ENCODE assay signal across 18 mouse cellular contexts in genomic region chr7:105565071-105565836, GRCm38 (mm10). TPM values are rescaled to one million over a fixed set of nuclear protein-coding genes. Genes with fewer than 3 reads are reported as not detected.
DNase-seq lines count a peak whose midpoint lies in the region; ATAC-seq and TF ChIP-seq lines count a peak whose summit lies in the region.
"Had no signal": no experiment of that assay in that cellular context is flagged by ENCODE, and none has a peak within 500 bp of the region (broad histone marks: within the 10 kb centered on the region; RNA-seq: fewer than 3 reads in every experiment).

No protein-coding gene starts in this region.

- no peaks in the 10 kb centered on the region for H3K9me3 ChIP-seq in liver, embryonic 12.5 days (replicated peaks)
- H3K9me3 ChIP-seq: hindbrain, embryonic 15.5 days; limb, embryonic 15.5 days; stomach, embryonic 15.5 days had no signal

- no peaks in the 10 kb centered on the region for H3K36me3 ChIP-seq in liver, embryonic 12.5 days

- H3K4me2 ChIP-seq in liver, embryonic 12.5 days, result no peak overlapping the region
- H3K4me2 ChIP-seq: hindbrain, embryonic 15.5 days; limb, embryonic 15.5 days; stomach, embryonic 15.5 days had no signal

- intact Hi-C loops in left cerebral cortex, adult 2 months (cut with DNase I), result no loop called here
- intact Hi-C loops in heart, postnatal 14 days (cut with DNase I), result no loop called here

- H3K27me3 ChIP-seq in cerebellum, adult 2 months (ENCODE audit: control insufficient read depth, insufficient read depth, low read length), result no peaks in the 10 kb centered on the region
- H3K27me3 ChIP-seq in liver, embryonic 12.5 days (replicated peaks), result peaks cover 17% of the 10 kb centered on the region; the same call in 1 of the 2 replicates
- H3K27me3 ChIP-seq: hindbrain, embryonic 15.5 days; limb, embryonic 15.5 days; stomach, embryonic 15.5 days had no signal

- peaks cover 35% of the 10 kb centered on the region for H3K4me1 ChIP-seq in cerebellum, adult 2 months (ENCODE audit: control insufficient read depth, insufficient read depth, low read length)
- H3K4me1 ChIP-seq in liver, embryonic 12.5 days, result no peaks in the 10 kb centered on the region

- no peak for TF ChIP-seq CTCF in cerebellum, adult 2 months (IDR thresholded peaks at IDR 0.05; ENCODE audit: borderline replicate concordance, insufficient read depth, low read depth, low read length)
- no peak for TF ChIP-seq CTCF in left cerebral cortex, adult 2 months (IDR thresholded peaks at IDR 0.05)

- no peak for ATAC-seq in cerebellum, adult (ENCODE audit: insufficient number of reproducible peaks, low FRiP score, low TSS enrichment)
- ATAC-seq in liver, embryonic 12.5 days, result no peak
- ATAC-seq: forebrain, postnatal 0 days had no signal

- H3K4me3 ChIP-seq in cerebellum, adult 2 months (replicated peaks; ENCODE audit: insufficient read depth, low read depth, low read length), result no peak overlapping the region
- no peak overlapping the region for H3K4me3 ChIP-seq in left cerebral cortex, adult 2 months
- no peak overlapping the region for H3K4me3 ChIP-seq in liver, embryonic 12.5 days
- H3K4me3 ChIP-seq: erythroblast, embryonic 14.5 days; hindbrain, embryonic 15.5 days; limb, embryonic 15.5 days; stomach, embryonic 15.5 days had no signal

- no peak for TF ChIP-seq POLR2A in cerebellum, adult 2 months (IDR thresholded peaks at IDR 0.05; ENCODE audit: borderline replicate concordance, insufficient read depth, low read length)

- peak in 1 of 2 experiments; percentile 42 for DNase-seq in cerebellum, adult 2 months
- peak in 1 of 2 experiments; percentile 46 for DNase-seq in left cerebral cortex, adult 2 months (ENCODE audit: extremely low spot score in 1 of 2, low spot score in 2 of 2)
- no peak for DNase-seq in left cerebral cortex, adult 9 months (ENCODE audit: low spot score in 2 of 2)
- peak; percentile 49 to 60 for DNase-seq in cerebellum, postnatal 10 days
- peak; percentile 57 to 64 for DNase-seq in heart, postnatal 14 days
- DNase-seq in kidney, postnatal 25 days, result no peak
- DNase-seq: forebrain, postnatal 0 days; gastrocnemius, postnatal 36 days; kidney, adult 11 months; midbrain, embryonic 14.5 days; thymus, postnatal 4 days had no signal

- 0 out of 2 replicates have a peak overlapping the region, but pooled peaks have one; percentile 6 for H3K27ac ChIP-seq in cerebellum, adult 2 months (ENCODE audit: insufficient read depth, low read length)
- peak overlapping the region; percentile 78 for H3K27ac ChIP-seq in left cerebral cortex, adult 2 months
- no peak overlapping the region for H3K27ac ChIP-seq in liver, embryonic 12.5 days
- H3K27ac ChIP-seq: hindbrain, embryonic 15.5 days; limb, embryonic 15.5 days; macrophage; stomach, embryonic 15.5 days had no signal

- 55% methylated on average over 17 of the region's 17 CpGs for WGBS in cerebellum, adult 2 months
- WGBS in liver, embryonic 12.5 days (ENCODE audit: insufficient replicate concordance), result 63% methylated on average over 17 of the region's 17 CpGs

- no peak overlapping the region for H3K9ac ChIP-seq in liver, embryonic 12.5 days
- H3K9ac ChIP-seq: forebrain, postnatal 0 days; hindbrain, embryonic 15.5 days; limb, embryonic 15.5 days; stomach, embryonic 15.5 days had no signal

RNA-seq across cellular contexts. Expression of gene Smpd1, which starts 11.1 kb away (rescaled TPM):
- polyA plus RNA-seq in cerebellum, adult 2 months (2012; rRNA removed), result 102 and 108 TPM in 2 replicates
- 100 to 1,000 TPM in 1 of 2 experiments, 10 to 100 TPM in 1; 96.9 to 107 TPM for total RNA-seq in left cerebral cortex, adult 2 months (2021)
- total RNA-seq in heart, postnatal 14 days (2021), result 100 to 1,000 TPM; 128 to 133 TPM
- polyA plus RNA-seq in liver, embryonic 12.5 days (2016; fragmentation: Nextera tagmentation; extraction: Ambion mirVana), result 27.6 and 28.7 TPM in 2 replicates

RNA-seq across cellular contexts. Expression of gene Apbb1, which starts 16.2 kb away (rescaled TPM):
- 441 and 475 TPM in 2 replicates for polyA plus RNA-seq in cerebellum, adult 2 months (2012; rRNA removed)
- 100 to 1,000 TPM; 440 to 458 TPM for total RNA-seq in left cerebral cortex, adult 2 months (2021)
- total RNA-seq in heart, postnatal 14 days (2021), result 10 to 100 TPM; 80.5 to 86.5 TPM
- 6.3 and 6.7 TPM in 2 replicates for polyA plus RNA-seq in liver, embryonic 12.5 days (2016; fragmentation: Nextera tagmentation; extraction: Ambion mirVana)

RNA-seq across cellular contexts. Expression of gene Hpx, which starts 34.7 kb away (rescaled TPM):
- 0.60 and 0.61 TPM in 2 replicates for polyA plus RNA-seq in cerebellum, adult 2 months (2012; rRNA removed)
- under 1 TPM; 0.30 to 0.68 TPM for total RNA-seq in left cerebral cortex, adult 2 months (2021)
- under 1 TPM in 1 of 2 experiments, not detected in 1; 0.48 TPM for total RNA-seq in heart, postnatal 14 days (2021)
- 81.9 and 84.3 TPM in 2 replicates for polyA plus RNA-seq in liver, embryonic 12.5 days (2016; fragmentation: Nextera tagmentation; extraction: Ambion mirVana)
- total RNA-seq: forebrain, postnatal 0 days had no signal
- polyA plus RNA-seq: erythroblast, embryonic 14.5 days had no signal

Comparison
In these comparisons a context has a peak if more than half of its experiments do, and no peak if none do; other contexts are left out.
1. DNase-seq: peak in cerebellum, postnatal 10 days (2 of 2) and heart, postnatal 14 days (2 of 2); none in left cerebral cortex, adult 9 months (0 of 2) and kidney, postnatal 25 days (0 of 2).
2. RNA of gene Apbb1, which starts 16.2 kb away (total RNA-seq): 440 to 458 TPM in left cerebral cortex, adult 2 months; 80.5 to 86.5 TPM in heart, postnatal 14 days; every median in the first group is over 4 times any median in the second.